Mouse (Mus musculus) E14TG2a.4 (cell line): ENCODE measurements around the gene Pdlim1.

ENCODE experiments used
- H3K27me3 ChIP-seq: 2 replicates; pipeline ENCODE4 v1.6.1; 2014; ENCODE audit warnings: low read length, control low read depth; ENCODE audit not compliant: insufficient read depth
- H3K36me3 ChIP-seq: 2 replicates; pipeline ENCODE4 v1.6.1; 2014; ENCODE audit warnings: low read length, control low read depth; ENCODE audit not compliant: insufficient read depth
- H3K4me1 ChIP-seq: replicated peaks from 2 replicates; pipeline ENCODE4 v1.6.1; 2014; ENCODE audit warnings: low read depth, low read length, control low read depth
- H3K4me3 ChIP-seq: replicated peaks from 2 replicates; pipeline ENCODE4 v1.5.1; 2014; ENCODE audit warnings: mild to moderate bottlenecking, low read length
- H3K9me3 ChIP-seq: 2 replicates; pipeline ENCODE4 v1.6.1; 2014; ENCODE audit warnings: low read length, control low read depth
- CTCF ChIP-seq: conservative IDR thresholded peaks from 2 replicates; pipeline ENCODE4 v1.5.1; 2014; ENCODE audit warnings: low read length
- NANOG ChIP-seq: IDR thresholded peaks from 2 replicates; pipeline ENCODE4 v1.6.1; 2014; ENCODE audit warnings: borderline replicate concordance, low read length, mixed read lengths
- POU5F1 ChIP-seq: IDR thresholded peaks from 2 replicates; pipeline ENCODE4 v1.6.1; 2014; ENCODE audit warnings: low read length, borderline replicate concordance

The Pdlim1 gene

GRCm38 (mm10) chr19:40278372-40279023, 6.9 kb upstream of the Pdlim1 start:
- Histone ChIP-seq H3K4me3 (no peak overlapping the region), H3K27me3 (0 out of 2 replicates have a peak, but pooled peaks cover 4% of the 10 kb centered on the region), H3K4me1 (peaks cover 37% of the 10 kb centered on the region), H3K9me3 (peaks cover 3% of the 10 kb centered on the region; the same call in 1 of the 2 replicates), H3K36me3 (no peaks in the 10 kb centered on the region)
- TF ChIP-seq CTCF = no peak
- no peak for TF ChIP-seq NANOG
- no peak for TF ChIP-seq POU5F1

- 0 out of 2 replicates have a peak, but pooled peaks cover 4% of the 10 kb centered on the region for H3K27me3 ChIP-seq
- TF ChIP-seq CTCF (no peak), NANOG (no peak), POU5F1 (no peak)
- no peaks in the 10 kb centered on the region for H3K36me3 ChIP-seq
- H3K4me3 ChIP-seq = no peak overlapping the region
- peaks cover 44% of the 10 kb centered on the region for H3K4me1 ChIP-seq
- peaks cover 6% of the 10 kb centered on the region; the same call in 1 of the 2 replicates for H3K9me3 ChIP-seq
Measured at GRCm38 (mm10) chr19:40277494-40277893, 5.9 kb upstream of the Pdlim1 start.

DNA sequence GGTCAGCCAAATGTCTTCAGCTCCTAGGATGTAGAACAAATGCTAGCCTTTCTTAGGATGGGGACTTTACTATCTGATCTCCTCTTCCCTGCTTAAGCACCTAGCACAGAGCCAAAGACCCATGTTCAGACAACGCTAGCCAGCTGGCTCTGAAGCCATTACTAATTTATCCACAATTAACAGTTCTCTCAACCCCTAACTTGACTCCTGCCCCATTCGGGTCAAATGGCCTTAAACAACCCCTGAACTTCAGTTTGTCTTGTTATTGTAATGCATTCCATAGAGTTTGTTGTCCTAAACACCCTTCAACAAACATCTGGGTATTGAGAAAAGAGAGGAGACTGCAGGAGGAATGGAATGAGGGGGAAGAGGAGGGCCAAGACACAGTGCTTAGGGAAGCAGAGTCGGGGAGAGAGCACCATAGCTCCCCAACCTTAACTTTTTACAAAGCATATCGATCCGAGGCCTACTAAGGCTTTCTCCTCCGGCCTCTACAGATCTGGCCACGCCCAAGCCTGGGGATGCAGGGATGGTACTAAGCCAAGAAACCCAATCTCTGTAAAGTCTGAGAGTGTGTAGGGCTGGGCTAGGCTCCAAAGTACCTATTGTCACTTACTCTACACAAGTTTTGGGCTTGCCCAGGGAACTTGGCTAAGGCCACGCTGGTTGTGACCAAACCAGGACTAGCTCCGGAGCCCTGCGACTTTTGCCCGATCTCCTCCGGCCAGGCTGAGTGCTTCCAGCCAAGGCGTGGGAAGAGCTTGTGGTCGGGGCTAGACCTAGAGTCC, 4.0 kb upstream of the Pdlim1 start:
- no peaks in the 10 kb centered on the region for H3K36me3 ChIP-seq
- no peak for TF ChIP-seq CTCF
- H3K4me3 ChIP-seq = peak overlapping the region; percentile 72
- 0 out of 2 replicates have a peak, but pooled peaks cover 4% of the 10 kb centered on the region for H3K27me3 ChIP-seq
- peaks cover 3% of the 10 kb centered on the region; the same call in 1 of the 2 replicates for H3K9me3 ChIP-seq
- peaks cover 51% of the 10 kb centered on the region for H3K4me1 ChIP-seq

GRCm38 (mm10) chr19:40272674-40273073, 1.0 kb upstream of the Pdlim1 start:
- H3K4me1 ChIP-seq = peaks cover 61% of the 10 kb centered on the region
- TF ChIP-seq POU5F1 = no peak
- TF ChIP-seq NANOG = peak; percentile 76; the same call in 1 of the 2 replicates
- no peak for TF ChIP-seq CTCF

GRCm38 (mm10) chr19:40270351-40271307, 1.0 kb downstream of the Pdlim1 start:
- TF ChIP-seq CTCF (no peak), POU5F1 (no peak), NANOG (no peak)
- Histone ChIP-seq H3K9me3 (peaks cover 3% of the 10 kb centered on the region; the same call in 1 of the 2 replicates), H3K4me1 (peaks cover 57% of the 10 kb centered on the region), H3K4me3 (peak overlapping the region; percentile 95), H3K36me3 (peaks cover 24% of the 10 kb centered on the region), H3K27me3 (peaks cover 6% of the 10 kb centered on the region; the same call in 1 of the 2 replicates)

More at GRCm38 (mm10) chr19:40272674-40273073, 1.0 kb upstream of the Pdlim1 start:
- H3K4me3 ChIP-seq = no peak overlapping the region; the same call in 1 of the 2 replicates
- H3K27me3 ChIP-seq = peaks cover 10% of the 10 kb centered on the region; the same call in 1 of the 2 replicates
- H3K36me3 ChIP-seq = peaks cover 18% of the 10 kb centered on the region
- peaks cover 3% of the 10 kb centered on the region; the same call in 1 of the 2 replicates for H3K9me3 ChIP-seq

DNA sequence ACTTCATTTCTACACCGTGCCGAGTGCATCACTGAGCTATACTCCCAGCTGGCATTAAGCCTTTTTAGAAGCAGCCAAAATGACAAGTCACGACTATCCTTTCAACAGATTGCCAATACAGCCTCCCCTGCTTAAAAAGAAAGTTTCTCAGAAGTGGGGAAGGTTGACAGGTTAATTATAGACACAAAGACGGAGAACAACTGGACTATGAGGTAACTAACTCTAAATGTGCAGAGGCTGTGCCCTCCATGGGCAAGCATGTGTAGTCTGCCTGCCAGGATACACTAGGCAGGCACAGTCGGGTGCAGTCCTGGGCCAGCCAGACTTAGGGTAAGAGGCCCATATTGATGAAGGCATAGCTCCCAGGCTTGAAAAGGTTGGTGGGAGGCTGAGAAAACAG, 2.1 kb downstream of the Pdlim1 start:
- Histone ChIP-seq H3K4me1 (peaks cover 52% of the 10 kb centered on the region), H3K4me3 (0 out of 2 replicates have a peak overlapping the region, but pooled peaks have one; percentile 95), H3K36me3 (peaks cover 30% of the 10 kb centered on the region), H3K27me3 (peaks cover 6% of the 10 kb centered on the region; the same call in 1 of the 2 replicates), H3K9me3 (peaks cover 3% of the 10 kb centered on the region; the same call in 1 of the 2 replicates)
- TF ChIP-seq NANOG (no peak), POU5F1 (no peak), CTCF (no peak)

DNA sequence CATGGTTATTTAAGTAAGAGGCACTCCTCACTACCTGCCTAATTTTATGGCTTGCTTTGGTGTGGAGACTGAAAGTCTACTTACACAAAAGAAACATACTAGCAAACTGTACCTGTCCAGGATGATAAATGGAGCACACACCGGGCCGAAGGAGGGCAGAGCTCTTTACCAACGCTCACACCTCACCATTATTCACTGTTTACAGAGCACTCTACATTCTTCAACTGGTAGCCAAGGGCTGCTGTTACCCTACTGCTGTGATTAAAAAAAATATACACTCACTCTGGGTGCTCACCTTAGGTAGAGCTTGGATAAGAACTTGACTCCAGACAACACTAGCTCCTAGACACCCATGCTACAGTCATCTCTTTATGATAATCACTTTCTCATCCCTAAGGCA, 3.1 kb downstream of the Pdlim1 start:
- Histone ChIP-seq H3K36me3 (peaks cover 30% of the 10 kb centered on the region), H3K27me3 (peaks cover 6% of the 10 kb centered on the region; the same call in 1 of the 2 replicates), H3K4me3 (no peak overlapping the region), H3K9me3 (peaks cover 3% of the 10 kb centered on the region; the same call in 1 of the 2 replicates), H3K4me1 (peaks cover 51% of the 10 kb centered on the region)
- TF ChIP-seq POU5F1 (no peak), CTCF (no peak), NANOG (no peak)

DNA sequence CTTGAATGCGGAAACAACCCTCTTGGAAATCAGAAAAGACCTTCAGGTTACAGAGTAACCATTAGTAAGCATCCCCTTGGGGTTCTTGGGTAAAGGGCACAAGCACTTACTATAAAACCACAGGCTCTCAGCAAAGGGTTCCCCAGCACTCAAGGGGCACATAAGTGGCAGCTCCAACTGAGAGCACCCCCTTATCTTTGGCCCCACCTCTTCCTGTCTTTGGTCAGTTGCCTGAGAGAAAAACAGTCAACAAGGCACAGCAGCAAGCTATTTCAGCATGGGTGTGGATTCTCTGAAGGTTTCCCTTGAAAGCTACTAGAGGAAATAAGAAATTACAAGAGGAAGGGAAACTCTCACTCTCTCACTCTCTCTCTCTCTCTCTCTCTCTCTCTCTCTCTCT, 4.3 kb downstream of the Pdlim1 start:
- TF ChIP-seq POU5F1 (no peak), CTCF (no peak), NANOG (no peak)
- H3K4me1 ChIP-seq = peaks cover 41% of the 10 kb centered on the region

More for the DNA sequence above, 4.3 kb downstream of the Pdlim1 start:
- Histone ChIP-seq H3K4me3 (no peak overlapping the region), H3K36me3 (peaks cover 30% of the 10 kb centered on the region), H3K27me3 (peaks cover 6% of the 10 kb centered on the region; the same call in 1 of the 2 replicates), H3K9me3 (no peaks in the 10 kb centered on the region)
